Mouse (Mus musculus): ENCODE results near the gene Nt5c2.

GRCm38 (mm10) chr19:47014159-47014446 lies 850 bp downstream of the Nt5c2 start:
- no peak for TF ChIP-seq EP300 (IDR thresholded peaks at IDR 0.05; ENCODE audit: insufficient read depth, low read depth, low read length)
- no peak for TF ChIP-seq CTCF (IDR thresholded peaks at IDR 0.05; ENCODE audit: low read depth, low read length)
- no peak for TF ChIP-seq POLR2A (IDR thresholded peaks at IDR 0.05; ENCODE audit: insufficient read depth, low read length)

All from ES-Bruce4 (cell line).